12 mouse cellular contexts compared by ENCODE assay signal in genomic region chr2:110269281-110269680, GRCm38 (mm10). TPM values are rescaled to one million over a fixed set of nuclear protein-coding genes. Genes with fewer than 3 reads are reported as not detected.
A peak's percentile ranks its signal among the peaks of the same experiment; 100 is the strongest.
DNase-seq lines count a peak whose midpoint lies in the region; ATAC-seq and TF ChIP-seq lines count a peak whose summit lies in the region.
"Had no signal": no experiment of that assay in that cellular context is flagged by ENCODE, and none has a peak within 500 bp of the region (broad histone marks: within the 10 kb centered on the region; RNA-seq: fewer than 3 reads in every experiment).

No protein-coding gene starts in this region.

- H3K4me1 ChIP-seq in lung, adult 2 months (ENCODE audit: control insufficient read depth, insufficient read depth, low read length) = no peaks in the 10 kb centered on the region
- no peaks in the 10 kb centered on the region for H3K4me1 ChIP-seq in forebrain, embryonic 16.5 days (replicated peaks; ENCODE audit: control insufficient read depth, insufficient read depth, low read length)
- H3K4me1 ChIP-seq: hindbrain, embryonic 10.5 days had no signal

- intact Hi-C loops in heart, postnatal 25 days (cut with DNase I) = no loop called here

- peak; percentile 5 for DNase-seq in adrenal gland, postnatal 10 days
- DNase-seq in adrenal gland, adult 18-20 months (ENCODE audit: low spot score in 2 of 2) = no peak
- peak; percentile 14 to 28 for DNase-seq in lung, adult 18-20 months
- DNase-seq in lung, adult 2 months = no peak
- DNase-seq in heart, postnatal 25 days (ENCODE audit: low spot score) = peak; percentile 35
- peak; percentile 4 for DNase-seq in ovary, postnatal 14 days (ENCODE audit: low spot score)
- DNase-seq: spleen, adult 18-20 months; thymus, postnatal 25 days had no signal

- no peak overlapping the region for H3K9ac ChIP-seq in forebrain, embryonic 16.5 days (replicated peaks; ENCODE audit: low read depth, low read length)

- H3K27me3 ChIP-seq in forebrain, embryonic 16.5 days (replicated peaks; ENCODE audit: control insufficient read depth, insufficient read depth, low read length) = no peaks in the 10 kb centered on the region

- H3K27ac ChIP-seq in forebrain, embryonic 16.5 days (ENCODE audit: low read length) = no peak overlapping the region
- H3K27ac ChIP-seq: hindbrain, embryonic 10.5 days had no signal

- no peak overlapping the region for H3K4me3 ChIP-seq in lung, adult 2 months (replicated peaks; ENCODE audit: extremely low read depth, low read depth, low read length)
- no peak overlapping the region for H3K4me3 ChIP-seq in forebrain, embryonic 16.5 days (replicated peaks; ENCODE audit: low read length)
- H3K4me3 ChIP-seq: hindbrain, embryonic 10.5 days had no signal

- no peaks in the 10 kb centered on the region for H3K36me3 ChIP-seq in forebrain, embryonic 16.5 days (ENCODE audit: control insufficient read depth, insufficient read depth)
- H3K36me3 ChIP-seq: hindbrain, embryonic 10.5 days had no signal

- TF ChIP-seq CTCF in lung, adult 2 months (IDR thresholded peaks at IDR 0.05; ENCODE audit: insufficient read depth, low read length) = no peak

- ATAC-seq in activated CD4-positive, CD25-positive, alpha-beta regulatory T cell, adult 4 months = no peak
- ATAC-seq in forebrain, embryonic 16.5 days = no peak

- TF ChIP-seq POLR2A in lung, adult 2 months (IDR thresholded peaks at IDR 0.05; ENCODE audit: borderline replicate concordance, extremely low read depth, low read depth, low read length) = no peak

- no peak overlapping the region for H3K4me2 ChIP-seq in forebrain, embryonic 16.5 days (ENCODE audit: low read length)

- WGBS in lung, adult 2 months = 62% methylated on average over 3 of the region's 3 CpGs
- WGBS in forebrain, embryonic 16.5 days = 46% methylated on average over 3 of the region's 3 CpGs

- no peaks in the 10 kb centered on the region for H3K9me3 ChIP-seq in forebrain, embryonic 16.5 days (ENCODE audit: control insufficient read depth, low read length)
- H3K9me3 ChIP-seq: hindbrain, embryonic 10.5 days had no signal

RNA-seq across cellular contexts. Expression of gene Bbox1, which starts 45.1 kb away (rescaled TPM):
- 10 to 100 TPM in 1 of 2 experiments, 1 to 10 TPM in 1; 4.7 to 10.1 TPM for total RNA-seq in adrenal gland, postnatal 10 days (2021)
- under 1 TPM in 1 of 2 experiments, not detected in 1; 0.10 TPM for total RNA-seq in adrenal gland, adult 18-20 months (2021)
- polyA plus RNA-seq in lung, adult 2 months (2012; rRNA removed) = 0.77 and 1.2 TPM in 2 replicates
- total RNA-seq in heart, postnatal 25 days (2021) = under 1 TPM in 1 of 2 experiments, not detected in 1; 0.23 TPM
- under 1 TPM in 1 of 2 experiments, not detected in 1; 0.21 TPM for polyA plus RNA-seq in activated CD4-positive, CD25-positive, alpha-beta regulatory T cell, adult 4 months (2017; shearing (Covaris generic))
- 0.20 TPM in 1 of 2 replicates, not detected in the other for polyA plus RNA-seq in forebrain, embryonic 16.5 days (2015; fragmentation: Nextera tagmentation; extraction: Ambion mirVana)
- total RNA-seq: neutrophil, adult 5-6 weeks had no signal
- polyA plus RNA-seq: hindbrain, embryonic 10.5 days had no signal

Comparison
In these comparisons a context has a peak if more than half of its experiments do, and no peak if none do; other contexts are left out.
1. DNase-seq: peak in adrenal gland, postnatal 10 days (single experiment), lung, adult 18-20 months (2 of 2), heart, postnatal 25 days (single experiment) and ovary, postnatal 14 days (single experiment); none in adrenal gland, adult 18-20 months (0 of 2) and lung, adult 2 months (single experiment).
2. RNA of gene Bbox1, which starts 45.1 kb away (total RNA-seq): 4.7 to 10.1 TPM in adrenal gland, postnatal 10 days; 0.23 TPM in heart, postnatal 25 days and 0.10 TPM in adrenal gland, adult 18-20 months; every median in the first group is over 4 times any median in the second.